ENCODE assay signal across 10 mouse cellular contexts in the genomic region with DNA sequence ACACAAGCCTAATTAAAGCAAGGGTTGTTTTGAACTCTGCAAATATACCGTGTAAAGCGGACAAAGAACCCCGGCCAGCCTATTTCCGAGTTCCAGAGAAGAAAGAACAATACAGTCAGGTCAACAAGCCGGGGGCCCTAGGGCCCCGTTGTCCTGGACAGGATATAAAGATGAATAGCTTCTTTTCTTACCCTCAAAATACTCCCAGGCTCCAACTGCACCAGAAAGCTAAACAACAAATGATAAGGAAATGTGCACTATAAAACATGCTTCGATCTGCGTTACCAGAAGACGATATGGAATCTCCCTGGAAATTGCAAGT. TPM values are rescaled to one million over a fixed set of nuclear protein-coding genes. Genes with fewer than 3 reads are reported as not detected.
DNase-seq lines count a peak whose midpoint lies in the region; ATAC-seq and TF ChIP-seq lines count a peak whose summit lies in the region.
"Had no signal": no experiment of that assay in that cellular context is flagged by ENCODE, and none has a peak within 500 bp of the region (broad histone marks: within the 10 kb centered on the region; RNA-seq: fewer than 3 reads in every experiment).

No protein-coding gene starts in this region.

- peak overlapping the region; percentile 29; the same call in 1 of the 2 replicates for H3K4me3 ChIP-seq in heart, embryonic 15.5 days
- H3K4me3 ChIP-seq in embryonic facial prominence, embryonic 11.5 days (ENCODE audit: low read depth, low read length) = no peak overlapping the region
- 0 out of 2 replicates have a peak overlapping the region, but pooled peaks have one; percentile 10 for H3K4me3 ChIP-seq in hindbrain, postnatal 0 days (ENCODE audit: low read length)
- H3K4me3 ChIP-seq in macrophage (ENCODE audit: inconsistent target) = no peak overlapping the region

- H3K36me3 ChIP-seq in heart, embryonic 15.5 days = no peaks in the 10 kb centered on the region
- no peaks in the 10 kb centered on the region for H3K36me3 ChIP-seq in embryonic facial prominence, embryonic 11.5 days (replicated peaks; ENCODE audit: control insufficient read depth, insufficient read depth, low read depth, low read length)
- no peaks in the 10 kb centered on the region for H3K36me3 ChIP-seq in hindbrain, postnatal 0 days (ENCODE audit: insufficient read depth, low read length)
- no peaks in the 10 kb centered on the region for H3K36me3 ChIP-seq in macrophage (ENCODE audit: inconsistent target)

- H3K4me1 ChIP-seq in heart, embryonic 15.5 days (replicated peaks) = no peaks in the 10 kb centered on the region
- H3K4me1 ChIP-seq in embryonic facial prominence, embryonic 11.5 days (ENCODE audit: control insufficient read depth, insufficient read depth, low read length) = no peaks in the 10 kb centered on the region
- H3K4me1 ChIP-seq in hindbrain, postnatal 0 days (ENCODE audit: insufficient read depth, low read length) = no peaks in the 10 kb centered on the region

- no peaks in the 10 kb centered on the region for H3K27me3 ChIP-seq in heart, embryonic 15.5 days
- no peaks in the 10 kb centered on the region for H3K27me3 ChIP-seq in embryonic facial prominence, embryonic 11.5 days (ENCODE audit: control insufficient read depth, insufficient read depth, low read length)
- no peaks in the 10 kb centered on the region for H3K27me3 ChIP-seq in hindbrain, postnatal 0 days (ENCODE audit: insufficient read depth, low read length)

- DNase-seq in heart, adult 11 months = no peak
- no peak for DNase-seq in embryonic facial prominence, embryonic 11.5 days (ENCODE audit: low spot score)
- DNase-seq in hindbrain, postnatal 0 days (ENCODE audit: low spot score) = no peak
- no peak for DNase-seq in cerebellum, postnatal 4 days (ENCODE audit: low spot score in 2 of 2)
- no peak for DNase-seq in gastrocnemius, adult 18-20 months (ENCODE audit: low spot score)
- no peak for DNase-seq in embryo, embryonic 9.5 days (ENCODE audit: extremely low spot score)
- DNase-seq: right cerebral cortex, adult 18-20 months had no signal

- TF ChIP-seq CTCF in hindbrain, postnatal 0 days (IDR thresholded peaks at IDR 0.05; ENCODE audit: low read depth) = no peak

- H3K9me3 ChIP-seq in heart, embryonic 15.5 days (replicated peaks) = no peaks in the 10 kb centered on the region
- H3K9me3 ChIP-seq in embryonic facial prominence, embryonic 11.5 days (replicated peaks; ENCODE audit: control insufficient read depth, low read length) = no peaks in the 10 kb centered on the region
- no peaks in the 10 kb centered on the region for H3K9me3 ChIP-seq in hindbrain, postnatal 0 days (ENCODE audit: low read length)

- H3K27ac ChIP-seq in heart, embryonic 15.5 days = peak overlapping the region; percentile 78
- H3K27ac ChIP-seq in embryonic facial prominence, embryonic 11.5 days (replicated peaks; ENCODE audit: low read depth, low read length) = peak overlapping the region; percentile 8; the same call in 1 of the 2 replicates
- H3K27ac ChIP-seq in hindbrain, postnatal 0 days = peak overlapping the region; percentile 63; the same call in 1 of the 2 replicates
- peak overlapping the region; percentile 70 for H3K27ac ChIP-seq in macrophage

- H3K79me2 ChIP-seq in macrophage (ENCODE audit: inconsistent target) = no peaks in the 10 kb centered on the region

- no peak for ATAC-seq in heart, embryonic 15.5 days (replicated peaks; ENCODE audit: insufficient number of reproducible peaks, insufficient read depth, low FRiP score, low read depth)
- no peak for ATAC-seq in embryonic facial prominence, embryonic 11.5 days (replicated peaks; ENCODE audit: insufficient number of reproducible peaks, low FRiP score, low TSS enrichment, low read depth)
- ATAC-seq in hindbrain, postnatal 0 days = no peak

- peak overlapping the region; percentile 18; the same call in 1 of the 2 replicates for H3K4me2 ChIP-seq in heart, embryonic 15.5 days
- H3K4me2 ChIP-seq in embryonic facial prominence, embryonic 11.5 days (ENCODE audit: low read depth, low read length) = peak overlapping the region; percentile 42
- H3K4me2 ChIP-seq in hindbrain, postnatal 0 days (ENCODE audit: low read depth, low read length) = peak overlapping the region; percentile 42

- no peak overlapping the region for H3K9ac ChIP-seq in heart, embryonic 15.5 days
- H3K9ac ChIP-seq in embryonic facial prominence, embryonic 11.5 days (replicated peaks; ENCODE audit: low read length) = no peak overlapping the region
- no peak overlapping the region for H3K9ac ChIP-seq in hindbrain, postnatal 0 days (replicated peaks; ENCODE audit: low read length)

- WGBS in heart, embryonic 15.5 days = 65% methylated on average over 9 of the region's 9 CpGs
- WGBS in embryonic facial prominence, embryonic 11.5 days = 43% methylated on average over 9 of the region's 9 CpGs
- WGBS in hindbrain, postnatal 0 days = 22% methylated on average over 9 of the region's 9 CpGs
- WGBS in macrophage (ENCODE audit: missing documents) = 79% methylated on average over 9 of the region's 9 CpGs

RNA-seq across cellular contexts. Expression of a gene that starts 21.3 kb away (rescaled TPM):
- 0.42 TPM in 1 of 2 replicates, not detected in the other for polyA plus RNA-seq in heart, embryonic 15.5 days (2015; fragmentation: Nextera tagmentation; extraction: Ambion mirVana)
- polyA plus RNA-seq in embryonic facial prominence, embryonic 11.5 days (2014; fragmentation: Nextera tagmentation; extraction: Ambion mirVana) = not detected in 2 replicates
- not detected in 2 replicates for total RNA-seq in hindbrain, postnatal 0 days (2014; rRNA removed)
- polyA plus RNA-seq in hindbrain, postnatal 0 days (2015; fragmentation: Nextera tagmentation; extraction: Ambion mirVana) = not detected in 2 replicates
- under 1 TPM in 1 of 26 experiments, not detected in 25; 0.99 TPM for total RNA-seq in macrophage (2018; cell fraction: chromatin; rRNA removed)
- 1 to 10 TPM in 1 of 26 experiments, under 1 TPM in 24, not detected in 1; 0.14 to 1.2 (median 0.43) TPM for total RNA-seq in macrophage (2018; cell fraction: cytosol; rRNA removed)
- not detected for total RNA-seq in macrophage (2018; cell fraction: nucleus; rRNA removed)
- polyA plus RNA-seq in macrophage (2018) = 0.64 to 0.83 TPM (median 0.74 TPM) in 3 replicates
- total RNA-seq in gastrocnemius, adult 18-20 months (2021) = not detected
- total RNA-seq: left cerebral cortex, postnatal 10 days had no signal

RNA-seq across cellular contexts. Expression of a gene that starts 35.6 kb away (rescaled TPM):
- 7.6 and 18.4 TPM in 2 replicates for polyA plus RNA-seq in heart, embryonic 15.5 days (2015; fragmentation: Nextera tagmentation; extraction: Ambion mirVana)
- 9.5 and 10.3 TPM in 2 replicates for polyA plus RNA-seq in embryonic facial prominence, embryonic 11.5 days (2014; fragmentation: Nextera tagmentation; extraction: Ambion mirVana)
- 8.7 and 17.3 TPM in 2 replicates for total RNA-seq in hindbrain, postnatal 0 days (2014; rRNA removed)
- 5.4 and 6.7 TPM in 2 replicates for polyA plus RNA-seq in hindbrain, postnatal 0 days (2015; fragmentation: Nextera tagmentation; extraction: Ambion mirVana)
- 1,000 to 10,000 TPM in 3 of 26 experiments, 100 to 1,000 TPM in 23; 132 to 1,171 (median 355) TPM for total RNA-seq in macrophage (2018; cell fraction: chromatin; rRNA removed)
- total RNA-seq in macrophage (2018; cell fraction: cytosol; rRNA removed) = 100 to 1,000 TPM; 175 to 537 (median 329) TPM
- 1,000 to 10,000 TPM in 5 of 26 experiments, 100 to 1,000 TPM in 21; 236 to 1,699 (median 464) TPM for total RNA-seq in macrophage (2018; cell fraction: nucleus; rRNA removed)
- polyA plus RNA-seq in macrophage (2018) = 133 to 329 TPM (median 277 TPM) in 3 replicates
- 1 to 10 TPM; 1.3 to 2.1 TPM for total RNA-seq in gastrocnemius, adult 18-20 months (2021)

RNA-seq across cellular contexts. Expression of a gene that starts 46.0 kb away (rescaled TPM):
- 8.7 and 11.0 TPM in 2 replicates for polyA plus RNA-seq in heart, embryonic 15.5 days (2015; fragmentation: Nextera tagmentation; extraction: Ambion mirVana)
- polyA plus RNA-seq in embryonic facial prominence, embryonic 11.5 days (2014; fragmentation: Nextera tagmentation; extraction: Ambion mirVana) = 18.8 and 24.2 TPM in 2 replicates
- total RNA-seq in hindbrain, postnatal 0 days (2014; rRNA removed) = 29.1 and 30.6 TPM in 2 replicates
- polyA plus RNA-seq in hindbrain, postnatal 0 days (2015; fragmentation: Nextera tagmentation; extraction: Ambion mirVana) = 16.0 and 16.3 TPM in 2 replicates
- 10 to 100 TPM in 5 of 26 experiments, 1 to 10 TPM in 21; 3.2 to 12.7 (median 6.9) TPM for total RNA-seq in macrophage (2018; cell fraction: chromatin; rRNA removed)
- 10 to 100 TPM in 10 of 26 experiments, 1 to 10 TPM in 16; 6.0 to 12.6 (median 9.0) TPM for total RNA-seq in macrophage (2018; cell fraction: cytosol; rRNA removed)
- total RNA-seq in macrophage (2018; cell fraction: nucleus; rRNA removed) = 10 to 100 TPM in 13 of 26 experiments, 1 to 10 TPM in 13; 5.3 to 21.4 (median 10.1) TPM
- polyA plus RNA-seq in macrophage (2018) = 7.9 to 11.3 TPM (median 8.2 TPM) in 3 replicates
- total RNA-seq in gastrocnemius, adult 18-20 months (2021) = 10 to 100 TPM; 16.1 to 16.7 TPM

RNA-seq across cellular contexts. Expression of a gene that starts 46.1 kb away (rescaled TPM):
- 9.5 and 10.6 TPM in 2 replicates for polyA plus RNA-seq in heart, embryonic 15.5 days (2015; fragmentation: Nextera tagmentation; extraction: Ambion mirVana)
- 21.1 and 21.2 TPM in 2 replicates for polyA plus RNA-seq in embryonic facial prominence, embryonic 11.5 days (2014; fragmentation: Nextera tagmentation; extraction: Ambion mirVana)
- 5.4 and 11.3 TPM in 2 replicates for total RNA-seq in hindbrain, postnatal 0 days (2014; rRNA removed)
- 13.5 and 14.1 TPM in 2 replicates for polyA plus RNA-seq in hindbrain, postnatal 0 days (2015; fragmentation: Nextera tagmentation; extraction: Ambion mirVana)
- total RNA-seq in macrophage (2018; cell fraction: chromatin; rRNA removed) = 10 to 100 TPM in 19 of 26 experiments, 1 to 10 TPM in 7; 5.2 to 29.7 (median 14.5) TPM
- 10 to 100 TPM in 23 of 26 experiments, 1 to 10 TPM in 3; 9.4 to 21.4 (median 17.3) TPM for total RNA-seq in macrophage (2018; cell fraction: cytosol; rRNA removed)
- total RNA-seq in macrophage (2018; cell fraction: nucleus; rRNA removed) = 10 to 100 TPM in 21 of 26 experiments, 1 to 10 TPM in 5; 6.4 to 33.6 (median 13.4) TPM
- 14.7 to 20.5 TPM (median 18.9 TPM) in 3 replicates for polyA plus RNA-seq in macrophage (2018)
- total RNA-seq in gastrocnemius, adult 18-20 months (2021) = 1 to 10 TPM; 5.2 to 7.4 TPM

Comparison
In these comparisons a context has a peak if more than half of its experiments do, and no peak if none do; other contexts are left out.
1. H3K27ac ChIP-seq: peak in every context shown above with its lines; median percentile 78 in heart, embryonic 15.5 days; 70 in macrophage; 63 in hindbrain, postnatal 0 days; 8 in embryonic facial prominence, embryonic 11.5 days.
2. H3K4me3 ChIP-seq: peak in heart, embryonic 15.5 days (single experiment) and hindbrain, postnatal 0 days (single experiment); none in embryonic facial prominence, embryonic 11.5 days (single experiment) and macrophage (single experiment).
3. Peak in every context shown above with its lines, with median percentiles within 50 percentile points of each other: H3K4me2 ChIP-seq.